Mouse (Mus musculus): Measurements from ENCODE around the gene Actc1. TPM values are rescaled to one million over a fixed set of nuclear protein-coding genes. Genes with fewer than 3 reads are reported as not detected.

The Actc1 gene
- 0.06 and 0.11 TPM in 2 replicates for polyA plus RNA-seq (2012; rRNA removed)

- Histone ChIP-seq H3K4me1 (ENCODE audit: control insufficient read depth, insufficient read depth, low read length) (no peaks in the 10 kb centered on the region), H3K27ac (ENCODE audit: insufficient read depth, low read length) (no peak within 1 kb of the TSS), H3K4me3 (ENCODE audit: insufficient read depth, low read length) (no peak within 1 kb of the TSS)
- no peak for TF ChIP-seq CTCF (IDR thresholded peaks at IDR 0.05; ENCODE audit: extremely low read depth, insufficient read depth, low read length)
- no peak for TF ChIP-seq POLR2A (IDR thresholded peaks at IDR 0.05; ENCODE audit: extremely low read depth, insufficient read depth, low read length)
These were observed at the start of gene Actc1 for GRCm38 (mm10) chr2:114052696-114053598. TSS of gene Actc1 (minus strand) at chr2:114053548.

- no peaks in the 10 kb centered on the region for H3K4me1 ChIP-seq (ENCODE audit: control insufficient read depth, insufficient read depth, low read length)
- no peak for TF ChIP-seq CTCF (IDR thresholded peaks at IDR 0.05; ENCODE audit: extremely low read depth, insufficient read depth, low read length)
- TF ChIP-seq POLR2A (IDR thresholded peaks at IDR 0.05; ENCODE audit: extremely low read depth, insufficient read depth, low read length): no peak
- H3K27ac ChIP-seq (ENCODE audit: insufficient read depth, low read length): no peak overlapping the region
- H3K4me3 ChIP-seq (ENCODE audit: insufficient read depth, low read length): no peak overlapping the region
These were observed 49.1 kb upstream of the Actc1 start for GRCm38 (mm10) chr2:114102471-114102870.

- TF ChIP-seq CTCF (IDR thresholded peaks at IDR 0.05; ENCODE audit: extremely low read depth, insufficient read depth, low read length) (no peak), POLR2A (IDR thresholded peaks at IDR 0.05; ENCODE audit: extremely low read depth, insufficient read depth, low read length) (no peak)
- Histone ChIP-seq H3K4me3 (ENCODE audit: insufficient read depth, low read length) (no peak overlapping the region), H3K27ac (ENCODE audit: insufficient read depth, low read length) (no peak overlapping the region), H3K4me1 (ENCODE audit: control insufficient read depth, insufficient read depth, low read length) (no peaks in the 10 kb centered on the region; the same call in 1 of the 2 replicates)
These were observed 47.5 kb upstream of the Actc1 start for GRCm38 (mm10) chr2:114100834-114101233.

- Histone ChIP-seq H3K27ac (ENCODE audit: insufficient read depth, low read length) (no peak overlapping the region), H3K4me3 (ENCODE audit: insufficient read depth, low read length) (no peak overlapping the region), H3K4me1 (ENCODE audit: control insufficient read depth, insufficient read depth, low read length) (peaks cover 3% of the 10 kb centered on the region; the same call in 1 of the 2 replicates)
- TF ChIP-seq POLR2A (IDR thresholded peaks at IDR 0.05; ENCODE audit: extremely low read depth, insufficient read depth, low read length) (no peak), CTCF (IDR thresholded peaks at IDR 0.05; ENCODE audit: extremely low read depth, insufficient read depth, low read length) (no peak)
These were observed 46.5 kb upstream of the Actc1 start for GRCm38 (mm10) chr2:114099816-114100215.

GRCm38 (mm10) chr2:114099109-114099508, 45.8 kb upstream of the Actc1 start:
- TF ChIP-seq CTCF (IDR thresholded peaks at IDR 0.05; ENCODE audit: extremely low read depth, insufficient read depth, low read length) (no peak), POLR2A (IDR thresholded peaks at IDR 0.05; ENCODE audit: extremely low read depth, insufficient read depth, low read length) (no peak)
- Histone ChIP-seq H3K4me3 (ENCODE audit: insufficient read depth, low read length) (no peak overlapping the region), H3K27ac (ENCODE audit: insufficient read depth, low read length) (no peak overlapping the region), H3K4me1 (ENCODE audit: control insufficient read depth, insufficient read depth, low read length) (peaks cover 3% of the 10 kb centered on the region; the same call in 1 of the 2 replicates)

GRCm38 (mm10) chr2:114097627-114098026, 44.3 kb upstream of the Actc1 start:
- no peak overlapping the region for H3K4me3 ChIP-seq (ENCODE audit: insufficient read depth, low read length)
- TF ChIP-seq CTCF (IDR thresholded peaks at IDR 0.05; ENCODE audit: extremely low read depth, insufficient read depth, low read length) (no peak), POLR2A (IDR thresholded peaks at IDR 0.05; ENCODE audit: extremely low read depth, insufficient read depth, low read length) (no peak)
- H3K4me1 ChIP-seq (ENCODE audit: control insufficient read depth, insufficient read depth, low read length): peaks cover 3% of the 10 kb centered on the region; the same call in 1 of the 2 replicates
- H3K27ac ChIP-seq (ENCODE audit: insufficient read depth, low read length): no peak overlapping the region

GRCm38 (mm10) chr2:114096570-114096969, 43.2 kb upstream of the Actc1 start:
- H3K4me3 ChIP-seq (ENCODE audit: insufficient read depth, low read length): no peak overlapping the region
- TF ChIP-seq POLR2A (IDR thresholded peaks at IDR 0.05; ENCODE audit: extremely low read depth, insufficient read depth, low read length) (no peak), CTCF (IDR thresholded peaks at IDR 0.05; ENCODE audit: extremely low read depth, insufficient read depth, low read length) (no peak)
- peaks cover 3% of the 10 kb centered on the region; the same call in 1 of the 2 replicates for H3K4me1 ChIP-seq (ENCODE audit: control insufficient read depth, insufficient read depth, low read length)
- no peak overlapping the region for H3K27ac ChIP-seq (ENCODE audit: insufficient read depth, low read length)

GRCm38 (mm10) chr2:114095348-114095747, 42.0 kb upstream of the Actc1 start:
- Histone ChIP-seq H3K4me1 (ENCODE audit: control insufficient read depth, insufficient read depth, low read length) (peaks cover 3% of the 10 kb centered on the region; the same call in 1 of the 2 replicates), H3K27ac (ENCODE audit: insufficient read depth, low read length) (no peak overlapping the region), H3K4me3 (ENCODE audit: insufficient read depth, low read length) (no peak overlapping the region)
- TF ChIP-seq CTCF (IDR thresholded peaks at IDR 0.05; ENCODE audit: extremely low read depth, insufficient read depth, low read length): no peak
- no peak for TF ChIP-seq POLR2A (IDR thresholded peaks at IDR 0.05; ENCODE audit: extremely low read depth, insufficient read depth, low read length)

GRCm38 (mm10) chr2:114094696-114095095, 41.3 kb upstream of the Actc1 start:
- TF ChIP-seq POLR2A (IDR thresholded peaks at IDR 0.05; ENCODE audit: extremely low read depth, insufficient read depth, low read length) (no peak), CTCF (IDR thresholded peaks at IDR 0.05; ENCODE audit: extremely low read depth, insufficient read depth, low read length) (no peak)
- Histone ChIP-seq H3K4me1 (ENCODE audit: control insufficient read depth, insufficient read depth, low read length) (peaks cover 3% of the 10 kb centered on the region; the same call in 1 of the 2 replicates), H3K27ac (ENCODE audit: insufficient read depth, low read length) (no peak overlapping the region), H3K4me3 (ENCODE audit: insufficient read depth, low read length) (no peak overlapping the region)

- peaks cover 3% of the 10 kb centered on the region; the same call in 1 of the 2 replicates for H3K4me1 ChIP-seq (ENCODE audit: control insufficient read depth, insufficient read depth, low read length)
- TF ChIP-seq POLR2A (IDR thresholded peaks at IDR 0.05; ENCODE audit: extremely low read depth, insufficient read depth, low read length) (no peak), CTCF (IDR thresholded peaks at IDR 0.05; ENCODE audit: extremely low read depth, insufficient read depth, low read length) (no peak)
- H3K4me3 ChIP-seq (ENCODE audit: insufficient read depth, low read length): no peak overlapping the region
- no peak overlapping the region for H3K27ac ChIP-seq (ENCODE audit: insufficient read depth, low read length)
These were observed 40.2 kb upstream of the Actc1 start for GRCm38 (mm10) chr2:114093577-114093976.

Measured in cortical plate, adult 2 months (tissue).